Mouse (Mus musculus) olfactory bulb, adult 2 months (tissue): ENCODE data around the gene BC003965. TPM values are rescaled to one million over a fixed set of nuclear protein-coding genes. Genes with fewer than 3 reads are reported as not detected.

ENCODE experiments used
- H3K27ac ChIP-seq: fragments of 200-500 bp; 2 replicates; pipeline ENCODE4 v1.5.1; 2012; ENCODE audit warnings: low read depth, low read length; ENCODE audit not compliant: insufficient read depth
- H3K4me1 ChIP-seq: fragments of 200-500 bp; 2 replicates; pipeline ENCODE4 v1.6.1; 2012; ENCODE audit warnings: low read length; ENCODE audit not compliant: control insufficient read depth, insufficient read depth
- H3K4me3 ChIP-seq: fragments of 200-500 bp; 2 replicates; pipeline ENCODE4 v1.5.1; 2012; ENCODE audit warnings: mild to moderate bottlenecking, low read depth, low read length, moderate library complexity; ENCODE audit not compliant: insufficient read depth
- CTCF ChIP-seq: fragments of 200-500 bp; IDR thresholded peaks from 2 replicates; pipeline ENCODE4 v1.5.1; 2012; ENCODE audit warnings: low read depth, mild to moderate bottlenecking, low read length, moderate library complexity; ENCODE audit not compliant: insufficient read depth
- POLR2A ChIP-seq: fragments of 200-500 bp; IDR thresholded peaks from 2 replicates; pipeline ENCODE4 v1.6.1; 2012; ENCODE audit warnings: mild to moderate bottlenecking, low read depth, low read length, moderate library complexity; ENCODE audit not compliant: insufficient read depth
- WGBS: fragments of 180-500 bp; shearing (Covaris S2); methylation state at CpG from one replicate; pipeline ENCODE4 v1.1.7; 2018; 5-methylcytosine and 5-hydroxymethylcytosine counted together
- polyA plus RNA-seq: library from polyadenylated mRNA; stranded (reverse); fragments of >200 nt; gene quantifications from 2 replicates; pipeline ENCODE4 v1.2.4, GENCODE M21; 2012; ENCODE audit warnings: low replicate concordance; ENCODE audit not compliant: missing spikeins, insufficient read depth, insufficient read length

The BC003965 gene
- polyA plus RNA-seq, 1 experiment, result not detected

DNA sequence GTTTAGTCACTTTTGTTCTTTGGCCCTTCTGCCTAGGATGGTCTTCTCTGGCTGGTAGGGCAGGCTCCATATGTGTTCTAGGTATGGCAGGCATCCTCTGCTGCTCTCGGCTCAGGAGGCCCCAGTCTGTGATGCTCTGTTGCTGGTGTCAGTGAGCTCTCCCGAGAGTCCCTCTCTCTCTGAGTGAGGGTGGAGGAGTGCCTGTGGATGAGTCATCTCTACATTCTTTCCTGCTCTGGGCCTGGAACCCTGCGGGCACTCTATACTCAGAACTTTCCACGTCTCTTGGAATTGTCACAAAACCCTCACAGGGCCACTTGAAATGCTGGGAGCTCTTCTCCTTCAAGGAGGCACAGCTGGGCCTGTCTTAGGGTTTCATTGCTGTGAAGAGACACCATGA is 27.4 kb downstream of the BC003965 start:
- Histone ChIP-seq H3K27ac (no peak overlapping the region), H3K4me1 (peaks cover 8% of the 10 kb centered on the region), H3K4me3 (no peak overlapping the region)
- TF ChIP-seq POLR2A (no peak), CTCF (no peak)
- WGBS, result 30% methylated on average over 4 of the region's 4 CpGs

- 79% methylated on average over 3 of the region's 3 CpGs for WGBS
- peaks cover 8% of the 10 kb centered on the region for H3K4me1 ChIP-seq
- no peak overlapping the region for H3K4me3 ChIP-seq
- no peak for TF ChIP-seq POLR2A
- H3K27ac ChIP-seq, result no peak overlapping the region
These were observed 31.1 kb downstream of the BC003965 start for GRCm38 (mm10) chr17:25215431-25215830.

- no peak overlapping the region for H3K27ac ChIP-seq
- H3K4me1 ChIP-seq, result peaks cover 15% of the 10 kb centered on the region
- H3K4me3 ChIP-seq, result no peak overlapping the region
- TF ChIP-seq POLR2A (no peak), CTCF (no peak)
- 89% methylated on average over 9 of the region's 9 CpGs for WGBS
These were observed 34.6 kb downstream of the BC003965 start for GRCm38 (mm10) chr17:25218967-25219366.

DNA sequence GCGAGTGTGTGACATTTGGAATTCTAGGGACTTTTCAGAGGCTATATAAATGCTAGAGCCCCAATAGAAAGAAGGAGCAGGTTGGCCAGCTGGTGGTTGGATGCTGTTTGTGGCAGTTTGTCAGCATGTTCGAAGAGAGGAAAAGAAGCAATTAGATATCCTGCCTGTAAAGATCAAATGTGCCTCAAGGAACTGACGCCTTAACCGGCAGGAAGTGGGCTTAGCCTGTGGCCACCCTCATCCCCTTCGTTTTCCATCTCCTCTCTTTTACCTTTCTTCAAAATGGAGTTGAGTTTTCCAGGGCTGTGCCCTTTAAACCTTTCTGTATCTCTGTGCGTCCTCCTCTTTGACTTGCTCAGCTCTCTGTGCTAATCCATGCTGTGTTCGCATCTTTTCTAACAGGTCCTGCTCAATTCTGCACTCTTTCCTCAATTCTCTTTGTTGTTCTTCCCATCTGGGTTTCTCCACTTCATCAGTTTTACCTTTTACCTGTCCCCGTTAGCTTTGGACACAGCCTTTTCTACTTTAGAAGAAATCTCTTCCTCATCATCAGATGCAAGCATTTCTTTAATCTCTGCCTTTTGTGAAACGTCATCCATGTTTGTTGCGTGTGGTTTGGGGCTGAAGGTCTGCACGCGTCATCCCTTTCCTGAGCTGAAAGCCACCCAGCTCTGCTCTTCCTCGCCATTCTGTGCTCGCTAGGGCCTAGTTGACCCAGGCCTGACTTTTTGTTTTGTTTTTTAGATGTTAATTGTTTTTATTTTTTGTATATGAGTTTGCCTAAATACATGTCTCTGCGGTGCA is 35.3 kb downstream of the BC003965 start:
- whole genome bisulfite sequencing, result 94% methylated on average over 15 of the region's 15 CpGs
- Histone ChIP-seq H3K4me3 (no peak overlapping the region), H3K27ac (no peak overlapping the region), H3K4me1 (peaks cover 15% of the 10 kb centered on the region)
- TF ChIP-seq POLR2A (no peak), CTCF (no peak)

GRCm38 (mm10) chr17:25220746-25221145 is 36.4 kb downstream of the BC003965 start:
- Histone ChIP-seq H3K4me3 (no peak overlapping the region), H3K4me1 (peaks cover 15% of the 10 kb centered on the region), H3K27ac (peak overlapping the region; percentile 17; the same call in 1 of the 2 replicates)
- no peak for TF ChIP-seq POLR2A
- 77% methylated on average over 1 of the region's 1 CpGs for WGBS

GRCm38 (mm10) chr17:25221821-25222503 is 37.6 kb downstream of the BC003965 start:
- WGBS, result 1% methylated on average over 27 of the region's 30 CpGs
- Histone ChIP-seq H3K27ac (peak overlapping the region; percentile 74), H3K4me3 (peak overlapping the region; percentile 47), H3K4me1 (peaks cover 15% of the 10 kb centered on the region)
- TF ChIP-seq CTCF (no peak), POLR2A (no peak)

- peak overlapping the region; percentile 34 for H3K4me3 ChIP-seq
- H3K27ac ChIP-seq, result peak overlapping the region; percentile 59; the same call in 1 of the 2 replicates
- H3K4me1 ChIP-seq, result peaks cover 15% of the 10 kb centered on the region
- 13% methylated on average over 23 of the region's 28 CpGs for WGBS
These were observed 38.2 kb downstream of the BC003965 start for GRCm38 (mm10) chr17:25222504-25222940.

DNA sequence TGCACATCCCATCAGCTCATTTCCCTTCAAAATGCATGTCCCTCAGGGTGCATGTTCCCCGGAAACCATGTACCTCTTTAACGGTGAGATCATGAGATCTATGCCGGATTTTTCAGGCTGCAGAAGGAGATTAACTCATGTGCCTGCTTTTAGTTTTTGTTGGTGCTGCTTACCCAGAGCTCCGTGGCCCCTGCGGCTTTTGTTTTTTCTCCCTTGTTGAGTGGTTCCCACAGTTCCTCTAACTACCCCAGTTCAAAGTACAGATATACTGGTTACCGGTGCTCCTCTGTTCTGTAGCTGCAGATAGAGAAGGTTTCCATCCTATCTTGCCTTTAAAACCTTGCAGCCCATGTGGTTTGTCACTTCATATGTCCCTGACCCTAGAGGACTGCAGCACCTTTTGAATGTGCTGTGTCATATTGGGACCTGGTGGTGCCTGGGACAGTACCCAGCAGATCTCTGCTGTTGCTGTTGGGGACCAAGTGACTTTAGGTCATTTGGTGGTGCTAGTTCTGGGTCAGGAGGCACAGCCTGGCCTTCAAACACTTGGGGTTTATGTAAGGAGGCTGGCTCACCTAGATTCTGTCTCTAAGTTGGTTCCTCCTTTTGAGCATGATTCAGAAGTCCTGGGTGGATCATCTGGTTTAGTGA is 38.7 kb downstream of the BC003965 start:
- WGBS, result 18% methylated on average over 6 of the region's 6 CpGs
- Histone ChIP-seq H3K4me1 (peaks cover 15% of the 10 kb centered on the region), H3K27ac (peak overlapping the region; percentile 59; the same call in 1 of the 2 replicates), H3K4me3 (peak overlapping the region; percentile 34; the same call in 1 of the 2 replicates)
- TF ChIP-seq POLR2A (no peak), CTCF (no peak)

GRCm38 (mm10) chr17:25224586-25225222 is 40.4 kb downstream of the BC003965 start:
- TF ChIP-seq POLR2A (no peak), CTCF (no peak)
- H3K4me3 ChIP-seq, result no peak overlapping the region
- no peak overlapping the region for H3K27ac ChIP-seq
- 91% methylated on average over 7 of the region's 7 CpGs for WGBS
- H3K4me1 ChIP-seq, result peaks cover 15% of the 10 kb centered on the region
